Mouse (Mus musculus) small intestine, adult 2 months (tissue): ENCODE results near the gene Ssbp3.

ENCODE experiments used
- CTCF ChIP-seq: fragments of 200-500 bp; IDR thresholded peaks from 2 replicates; pipeline ENCODE4 v1.5.1; 2012; ENCODE audit warnings: low read depth, mild to moderate bottlenecking, control low read depth, inconsistent platforms, low read length, moderate library complexity, mixed read lengths; ENCODE audit not compliant: insufficient replicate concordance, insufficient read length; ENCODE audit errors: extremely low read depth
- POLR2A ChIP-seq: fragments of 200-500 bp; IDR thresholded peaks from 2 replicates; pipeline ENCODE4 v1.6.1; 2012; ENCODE audit warnings: low read depth, mild to moderate bottlenecking, control low read depth, inconsistent platforms, low read length, moderate library complexity

GRCm38 (mm10) chr4:106927034-106927433, 16.5 kb downstream of the Ssbp3 start:
- TF ChIP-seq CTCF (no peak), POLR2A (no peak)
